Mouse (Mus musculus) embryonic stem cell, embryonic (primary cell): ENCODE data around the gene Havcr1.
"Not testable (repeated sequence)": the region's sequence is repeated elsewhere in the genome, so short reads cannot be mapped to it uniquely, and the experiment has no call there.

Experiments
- CTCF ChIA-PET, 4 experiments: fragments of 300-600 bp in 2 of 4; fragments of 350-600 bp in 2 of 4; sonication (Branson Sonifier 250); formaldehyde crosslinking; loops; one replicate each; lab custom pipeline; 2022; ENCODE audit warnings: inconsistent platforms in 2 of 4; lab: Charles Lee
- POLR2A ChIA-PET, 4 experiments: fragments of 300-600 bp in 2 of 4; fragments of 350-600 bp in 2 of 4; sonication (Branson Sonifier 250); formaldehyde crosslinking; loops; one replicate each; lab custom pipeline; 2022; ENCODE audit warnings: antibody characterized with exemption in 4 of 4, inconsistent platforms in 1 of 4; lab: Charles Lee

Havcr1 gene

GRCm38 (mm10) chr11:46735076-46735475, at the start of gene Havcr1:
Gene Havcr1 (plus strand): TSS chr11:46735080.
- POLR2A ChIA-PET, result interaction anchor here in 1 of 4 experiments (0.6 kb wide), 1 partner anchor 527 kb away, joined by 4 read pairs; no protein-coding TSS in a partner anchor
- CTCF ChIA-PET, result not testable (repeated sequence)

DNA sequence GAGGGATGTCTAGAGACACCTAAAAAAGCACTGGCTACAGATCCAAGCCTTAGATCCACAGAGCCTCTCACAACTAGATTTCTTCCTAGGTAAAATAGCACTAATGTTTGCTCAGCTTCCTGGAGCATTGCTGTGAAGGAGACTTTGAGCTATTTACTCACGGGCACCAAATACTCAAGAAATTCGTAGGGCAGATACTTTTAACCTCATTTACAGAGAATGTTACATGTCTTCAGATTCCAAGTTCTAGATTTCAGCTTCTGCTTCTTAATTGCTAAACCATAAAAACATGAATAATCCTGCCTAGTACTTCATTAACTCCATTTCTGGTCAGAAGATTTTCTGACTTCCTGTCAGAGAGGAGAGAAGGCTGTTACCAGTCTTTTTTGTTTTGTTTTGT, 44.7 kb upstream of the Havcr1 start:
- ChIA-PET CTCF (interaction anchor here in 1 of 4 experiments (0.6 kb wide), 1 partner anchor 671 kb away, joined by 5 read pairs; no protein-coding TSS in a partner anchor), POLR2A (no interaction called here)

GRCm38 (mm10) chr11:46695849-46696248, 39.0 kb upstream of the Havcr1 start:
- CTCF ChIA-PET, result interaction anchor here in 1 of 4 experiments (0.6 kb wide), 1 partner anchor 120 kb away, joined by 3 read pairs; no protein-coding TSS in a partner anchor
- POLR2A ChIA-PET, result not testable (repeated sequence)

GRCm38 (mm10) chr11:46697433-46698277, 37.2 kb upstream of the Havcr1 start:
- ChIA-PET POLR2A (no interaction called here), CTCF (interaction anchor here in 1 of 4 experiments (0.6 kb wide), 1 partner anchor 440 kb away, joined by 3 read pairs; no protein-coding TSS in a partner anchor)

GRCm38 (mm10) chr11:46698278-46698655, 36.6 kb upstream of the Havcr1 start:
- POLR2A ChIA-PET, result no interaction called here

DNA sequence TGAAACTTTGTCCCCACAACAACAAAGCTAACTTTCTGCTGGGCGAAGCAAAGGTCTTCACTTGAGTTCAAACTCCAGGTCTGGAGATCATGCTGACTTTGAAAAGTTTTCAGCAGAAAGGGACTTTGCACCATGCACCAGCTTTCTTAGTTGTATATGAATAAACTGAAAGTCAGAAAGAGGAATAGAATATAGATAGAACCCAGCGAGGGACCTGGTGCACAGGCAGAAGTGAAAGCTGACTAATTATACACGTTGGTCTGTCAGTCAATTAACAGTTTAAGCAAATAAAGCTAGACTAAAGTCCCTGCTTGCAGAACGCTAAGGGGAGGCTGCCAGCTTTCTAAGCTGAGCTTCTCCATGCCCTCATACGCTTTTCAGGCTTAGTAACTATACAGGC, 36.0 kb upstream of the Havcr1 start:
- CTCF ChIA-PET, result no interaction called here
- POLR2A ChIA-PET, result interaction anchor here in 1 of 4 experiments (0.6 kb wide), 1 partner anchor 1035 kb away, joined by 3 read pairs; no protein-coding TSS in a partner anchor

More at GRCm38 (mm10) chr11:46698278-46698655, 36.6 kb upstream of the Havcr1 start:
- CTCF ChIA-PET, result interaction anchor here in 1 of 4 experiments (0.6 kb wide), 1 partner anchor 441 kb away, joined by 3 read pairs; no protein-coding TSS in a partner anchor

GRCm38 (mm10) chr11:46706664-46707356, 28.1 kb upstream of the Havcr1 start, which contains the start of gene Timd2:
Gene Timd2 (minus strand): TSS chr11:46707061.
- ChIA-PET POLR2A (no interaction called here), CTCF (no interaction called here)

DNA sequence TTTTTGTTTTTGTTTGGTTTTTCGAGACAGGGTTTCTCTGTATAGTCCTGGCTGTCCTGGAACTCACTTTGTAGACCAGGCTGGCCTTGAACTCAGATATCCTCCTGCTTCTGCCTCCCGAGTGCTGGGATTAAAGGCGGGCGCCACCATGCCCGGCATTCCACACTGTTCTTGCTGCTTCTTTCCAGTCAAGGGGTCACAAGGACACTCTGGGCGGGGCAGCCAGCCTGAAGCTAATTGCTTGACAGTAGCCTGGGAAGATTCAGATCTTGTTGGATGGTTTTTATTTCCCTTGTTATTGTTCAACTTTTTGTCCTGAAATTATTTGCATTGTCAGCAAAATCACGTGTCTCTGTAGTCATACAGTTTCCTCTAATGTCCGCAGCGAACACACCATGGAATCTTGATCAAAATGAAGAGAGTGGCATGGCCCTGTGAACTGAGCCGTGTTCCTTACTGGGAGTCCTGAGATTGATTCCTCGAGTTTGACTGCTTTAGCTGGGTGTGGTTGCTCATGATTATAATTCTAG, 3.3 kb upstream of the Havcr1 start:
- ChIA-PET CTCF (interaction anchor here in 1 of 4 experiments (0.7 kb wide), 1 partner anchor 210 kb away, joined by 5 read pairs; no protein-coding TSS in a partner anchor), POLR2A (no interaction called here)

- POLR2A ChIA-PET, result no interaction called here
- CTCF ChIA-PET, result interaction anchor here in 1 of 4 experiments (0.7 kb wide), 1 partner anchor 753 kb away, joined by 12 read pairs; no protein-coding TSS in a partner anchor
Measured at GRCm38 (mm10) chr11:46733242-46733789, 1.6 kb upstream of the Havcr1 start.

DNA sequence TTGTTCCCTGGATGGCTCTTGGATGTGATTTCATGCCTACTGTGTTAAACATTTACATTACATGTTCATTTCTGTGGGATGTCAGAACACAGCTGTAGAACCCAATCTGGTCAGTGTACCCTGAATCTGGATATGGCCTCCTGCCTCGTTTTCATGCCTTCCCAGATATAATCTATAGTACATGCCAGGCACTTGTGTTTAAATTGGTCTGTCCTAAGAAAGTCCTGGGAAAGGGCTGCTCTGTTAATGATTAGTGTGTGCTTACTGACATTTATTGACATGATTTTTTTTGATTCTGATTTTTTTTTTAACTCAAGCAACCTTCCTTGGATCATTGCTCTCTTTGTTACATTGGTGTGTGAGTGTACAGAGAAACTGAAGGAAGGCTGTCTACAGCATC, 263 bp upstream of the Havcr1 start:
- POLR2A ChIA-PET, result interaction anchor here in 1 of 4 experiments (0.6 kb wide), 1 partner anchor 528 kb away, joined by 4 read pairs; no protein-coding TSS in a partner anchor
- CTCF ChIA-PET, result no interaction called here

DNA sequence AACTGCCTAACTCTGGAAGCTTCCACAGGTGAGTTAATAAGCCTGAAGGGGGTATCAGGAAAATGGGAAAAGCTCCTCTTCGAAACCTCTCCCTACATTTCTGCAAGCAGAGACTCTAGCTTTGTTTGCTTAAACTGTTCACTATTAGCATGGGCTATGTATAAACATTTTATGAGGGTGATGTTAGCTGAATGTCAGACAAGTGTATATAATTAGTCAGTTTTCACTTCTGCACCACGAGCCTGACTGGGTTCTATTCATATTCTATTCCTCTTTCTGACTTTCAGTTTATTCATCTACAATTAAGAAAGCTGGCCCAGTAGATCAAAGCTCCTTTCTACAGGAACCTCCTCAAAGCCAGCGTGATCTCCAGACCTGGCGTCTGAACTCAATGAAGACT, 4.6 kb downstream of the Havcr1 start:
- ChIA-PET POLR2A (no interaction called here), CTCF (interaction anchor here in 1 of 4 experiments (0.6 kb wide), 1 partner anchor 464 kb away, joined by 3 read pairs; no protein-coding TSS in a partner anchor)

- CTCF ChIA-PET, result no interaction called here
- POLR2A ChIA-PET, result no interaction called here
Measured at GRCm38 (mm10) chr11:46740886-46741285, 6.0 kb downstream of the Havcr1 start.

- ChIA-PET CTCF (no interaction called here), POLR2A (no interaction called here)
Measured at GRCm38 (mm10) chr11:46741716-46742115, 6.8 kb downstream of the Havcr1 start.

- POLR2A ChIA-PET, result no interaction called here
- CTCF ChIA-PET, result no interaction called here
Measured at GRCm38 (mm10) chr11:46747996-46748395, 13.1 kb downstream of the Havcr1 start.

DNA sequence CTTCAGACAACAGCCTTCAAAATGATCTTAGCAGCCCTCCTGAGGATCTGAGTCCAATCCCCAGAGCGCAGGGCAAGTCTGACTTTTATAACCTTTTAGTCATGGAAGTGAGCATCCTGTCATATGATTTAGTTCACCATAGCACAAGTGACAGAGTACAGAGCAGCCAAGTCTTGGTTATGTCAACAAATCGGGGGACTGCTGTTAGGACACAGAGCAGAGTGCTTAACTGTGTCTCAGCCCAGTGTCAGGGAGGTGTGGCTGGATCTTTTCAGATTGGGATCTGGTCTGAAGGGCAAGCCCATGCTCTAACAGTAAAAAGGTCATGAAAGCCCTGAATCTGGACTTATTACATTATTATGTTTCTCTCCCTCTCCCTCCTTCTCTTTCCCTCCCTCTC, 18.8 kb downstream of the Havcr1 start:
- CTCF ChIA-PET, result no interaction called here
- POLR2A ChIA-PET, result no interaction called here

DNA sequence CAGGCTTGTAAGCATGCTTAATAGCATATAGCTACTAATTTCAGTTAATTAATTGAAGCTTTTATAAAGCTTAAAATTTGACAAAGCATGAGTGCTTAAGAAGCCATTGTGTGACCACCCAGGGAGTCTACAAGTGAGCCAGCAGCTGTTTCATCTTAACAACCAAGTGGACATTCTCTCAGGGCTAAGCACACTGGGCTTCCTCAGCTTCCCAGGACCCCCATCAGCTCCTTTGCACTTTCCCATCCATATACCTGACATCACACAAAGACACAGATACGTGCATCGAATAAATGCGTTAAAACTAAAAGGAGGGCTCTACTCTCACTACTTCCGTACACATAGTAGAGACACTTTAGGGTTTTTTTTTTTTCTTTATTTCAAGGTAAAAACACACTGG, 19.8 kb downstream of the Havcr1 start:
- ChIA-PET POLR2A (interaction anchor here in 1 of 4 experiments (0.9 kb wide), 1 partner anchor 184 kb away, joined by 6 read pairs; no protein-coding TSS in a partner anchor), CTCF (interaction anchor here in 1 of 4 experiments (0.5 kb wide), 1 partner anchor 1091 kb away, joined by 3 read pairs; no protein-coding TSS in a partner anchor)

GRCm38 (mm10) chr11:46755714-46756113, 20.8 kb downstream of the Havcr1 start:
- CTCF ChIA-PET, POLR2A ChIA-PET: not testable (repeated sequence)

- ChIA-PET POLR2A (no interaction called here), CTCF (no interaction called here)
Measured at GRCm38 (mm10) chr11:46776879-46777278, 42.0 kb downstream of the Havcr1 start.

DNA sequence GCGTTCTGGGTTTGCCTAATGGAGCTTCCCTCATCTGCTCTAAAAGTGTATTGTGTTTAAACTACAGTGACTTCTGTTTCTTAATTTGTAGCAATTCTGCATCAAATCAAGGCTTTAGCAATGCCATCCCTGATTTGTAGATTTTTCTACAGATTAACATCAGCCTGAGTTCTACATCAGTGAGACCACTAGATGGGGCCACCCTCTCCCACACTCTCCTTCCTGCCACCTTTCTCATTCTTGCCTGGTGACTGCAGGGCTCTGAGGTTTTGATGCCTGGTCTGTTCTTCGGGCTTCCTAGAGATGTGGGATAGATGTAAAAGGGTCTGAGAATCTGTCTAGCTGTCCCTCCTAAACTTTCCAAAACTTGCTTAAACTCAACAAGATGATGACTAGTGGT, 44.9 kb downstream of the Havcr1 start:
- ChIA-PET POLR2A (no interaction called here), CTCF (interaction anchor here in 1 of 4 experiments (0.7 kb wide), 1 partner anchor 121 kb away, joined by 4 read pairs; no protein-coding TSS in a partner anchor)
